Mouse (Mus musculus) midbrain, embryonic 10.5 days (tissue): ENCODE results near the gene Abhd16b. TPM values are rescaled to one million over a fixed set of nuclear protein-coding genes. Genes with fewer than 3 reads are reported as not detected.

Experiments
- DNase-seq: peaks from one replicate; pipeline ENCODE4 v3.0.0-alpha.2; 2017; ENCODE audit warnings: low spot score
- H3K27ac ChIP-seq: fragments of 300-500 bp; sonication (generic); replicated peaks from 2 replicates; pipeline ENCODE4 v1.5.1; 2016; ENCODE audit warnings: mild to moderate bottlenecking
- H3K27me3 ChIP-seq: fragments of 300-500 bp; sonication (generic); 2 replicates; pipeline ENCODE4 v1.6.1; 2016; ENCODE audit warnings: low read depth, mild to moderate bottlenecking; ENCODE audit not compliant: poor library complexity, severe bottlenecking
- H3K36me3 ChIP-seq: fragments of 300-500 bp; sonication (generic); 2 replicates; pipeline ENCODE4 v1.6.1; 2016; ENCODE audit warnings: mild to moderate bottlenecking, moderate library complexity
- H3K4me1 ChIP-seq: fragments of 300-500 bp; sonication (generic); 2 replicates; pipeline ENCODE4 v1.6.1; 2016
- H3K4me3 ChIP-seq: fragments of 300-500 bp; sonication (generic); 2 replicates; pipeline ENCODE4 v1.5.1; 2016; ENCODE audit warnings: mild to moderate bottlenecking, moderate library complexity
- H3K9me3 ChIP-seq: fragments of 300-500 bp; sonication (generic); replicated peaks from 2 replicates; pipeline ENCODE4 v1.6.1; 2016; ENCODE audit warnings: mild to moderate bottlenecking
- WGBS: fragments of 180-500 bp; shearing (Covaris S2); methylation state at CpG from one replicate; pipeline ENCODE4 v1.1.7; 2016; 5-methylcytosine and 5-hydroxymethylcytosine counted together
- polyA plus RNA-seq: library from polyadenylated mRNA; unstranded; fragments of >200 nt; fragmentation: Nextera tagmentation; extraction: Ambion mirVana; gene quantifications from 2 replicates; pipeline ENCODE4 v1.2.1, GENCODE M21; 2016

Gene Abhd16b
- polyA plus RNA-seq, 1 experiment from 2014 or later = not detected

DNA sequence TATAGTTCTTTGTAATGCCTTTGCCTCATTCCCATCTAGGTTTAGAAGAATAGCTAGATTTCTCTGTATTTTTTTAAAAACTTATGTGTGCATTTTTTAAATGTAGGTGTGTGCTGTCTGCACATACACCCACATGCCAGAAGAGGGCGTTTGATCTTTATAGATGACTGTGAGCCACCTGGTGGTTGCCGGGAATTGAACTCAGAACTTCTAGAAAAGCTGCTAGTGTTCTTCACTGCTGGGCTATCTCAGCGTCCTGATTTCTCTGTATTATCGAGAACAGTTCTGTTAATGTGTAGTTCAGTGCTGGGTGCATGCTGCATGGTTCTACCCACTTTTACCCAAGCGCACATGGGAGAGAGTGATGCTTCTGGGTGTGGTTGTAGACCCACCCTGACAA lies 29.8 kb downstream of the Abhd16b start:
- no peak overlapping the region; the same call in 1 of the 2 replicates for H3K4me3 ChIP-seq
- H3K27ac ChIP-seq = no peak overlapping the region
- peaks cover 28% of the 10 kb centered on the region for H3K4me1 ChIP-seq
- 69% methylated on average over 5 of the region's 5 CpGs for WGBS
- H3K9me3 ChIP-seq = no peaks in the 10 kb centered on the region
- no peaks in the 10 kb centered on the region for H3K27me3 ChIP-seq
- peaks cover 30% of the 10 kb centered on the region for H3K36me3 ChIP-seq
- no peak for DNase-seq

DNA sequence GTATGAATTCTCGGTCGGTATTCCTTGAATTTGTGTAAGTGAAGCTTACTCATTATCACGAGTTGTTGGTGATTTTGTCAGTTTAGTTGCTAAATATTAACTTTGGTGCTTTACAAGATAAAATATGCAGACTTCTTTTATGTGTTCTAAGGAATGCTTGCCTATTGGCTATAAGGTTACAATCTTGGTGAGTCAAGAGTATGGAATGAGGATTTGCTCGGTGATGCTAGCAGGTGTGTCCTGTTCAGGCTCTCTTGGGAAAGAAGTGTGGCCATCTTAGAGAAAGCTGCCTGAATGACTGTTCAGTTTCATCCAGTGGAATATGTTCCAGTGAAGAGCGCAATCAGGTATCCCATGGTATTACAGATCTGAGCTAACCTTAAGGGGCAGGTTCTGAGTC lies 32.5 kb downstream of the Abhd16b start:
- 93% methylated on average over 5 of the region's 5 CpGs for WGBS
- H3K9me3 ChIP-seq = peaks cover 2% of the 10 kb centered on the region; the same call in 1 of the 2 replicates
- peaks cover 15% of the 10 kb centered on the region for H3K4me1 ChIP-seq
- H3K27ac ChIP-seq = no peak overlapping the region
- H3K4me3 ChIP-seq = no peak overlapping the region
- no peak for DNase-seq
- no peaks in the 10 kb centered on the region for H3K27me3 ChIP-seq
- H3K36me3 ChIP-seq = peaks cover 51% of the 10 kb centered on the region

DNA sequence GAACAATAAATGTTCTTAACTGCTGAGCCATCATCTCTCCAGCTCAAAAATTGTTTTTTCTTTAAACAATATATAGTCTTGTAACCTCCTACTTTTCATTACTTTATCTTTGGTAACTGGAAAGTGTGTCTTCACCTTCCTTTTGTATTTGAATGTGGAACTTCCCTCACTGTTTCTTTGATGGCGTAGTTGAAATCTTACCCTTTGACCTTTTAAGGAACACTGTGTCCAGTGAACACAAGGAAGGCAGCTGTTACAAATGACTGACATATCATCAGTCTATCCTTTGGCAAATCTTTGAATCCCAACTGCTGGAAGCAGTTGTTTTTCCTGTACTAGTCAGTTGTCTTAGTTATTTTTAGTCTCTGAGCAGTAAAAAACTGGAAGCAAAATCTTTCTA lies 36.1 kb downstream of the Abhd16b start:
- H3K9me3 ChIP-seq = peaks cover 8% of the 10 kb centered on the region; the same call in 1 of the 2 replicates
- H3K4me3 ChIP-seq = no peak overlapping the region
- peaks cover 66% of the 10 kb centered on the region for H3K36me3 ChIP-seq
- H3K27me3 ChIP-seq = no peaks in the 10 kb centered on the region
- WGBS = 86% methylated on average over 1 of the region's 1 CpGs
- no peak for DNase-seq
- no peaks in the 10 kb centered on the region for H3K4me1 ChIP-seq
- no peak overlapping the region for H3K27ac ChIP-seq

DNA sequence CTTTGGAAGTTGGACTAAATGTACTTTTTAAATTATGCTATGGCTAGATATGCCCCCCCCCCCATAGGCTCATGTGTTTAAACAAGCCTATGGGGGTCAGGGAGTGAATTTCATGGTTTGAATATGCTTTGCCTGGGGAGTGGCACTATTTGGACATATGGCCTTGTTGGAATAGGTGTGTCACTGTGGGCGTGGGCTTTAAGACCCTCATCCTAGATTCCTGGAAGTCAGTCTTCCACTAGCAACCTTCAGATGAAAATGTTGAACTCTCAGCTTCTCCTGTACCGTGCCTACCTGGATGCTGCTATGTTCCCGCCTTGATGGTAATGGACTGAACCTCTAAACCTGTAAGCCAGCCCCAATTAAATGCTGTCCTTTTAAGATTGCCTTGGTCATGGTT lies 39.6 kb downstream of the Abhd16b start:
- Histone ChIP-seq H3K4me1 (no peaks in the 10 kb centered on the region; the same call in 1 of the 2 replicates), H3K9me3 (peaks cover 8% of the 10 kb centered on the region; the same call in 1 of the 2 replicates), H3K36me3 (peaks cover 54% of the 10 kb centered on the region), H3K27ac (no peak overlapping the region), H3K27me3 (no peaks in the 10 kb centered on the region), H3K4me3 (no peak overlapping the region)
- 93% methylated on average over 3 of the region's 3 CpGs for WGBS
- DNase-seq = no peak

DNA sequence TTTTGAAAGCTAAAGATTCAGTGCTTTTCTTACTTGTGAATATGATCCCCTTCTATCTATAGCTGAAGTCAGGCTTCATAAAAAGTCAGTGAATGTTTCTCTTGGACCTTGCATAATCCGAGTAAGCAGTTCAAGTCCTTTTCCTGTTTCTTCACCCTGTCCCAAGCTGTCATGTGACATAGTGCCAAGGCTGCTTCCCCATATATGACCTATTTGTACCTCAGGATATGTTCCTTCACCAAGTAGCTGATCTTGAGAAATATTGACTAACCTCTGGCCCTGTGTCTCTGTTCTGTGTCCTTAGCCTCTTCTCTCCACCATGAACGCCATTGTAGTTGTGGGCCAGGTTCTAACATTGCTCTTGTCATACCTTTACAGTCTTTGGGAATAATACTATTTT lies 43.4 kb downstream of the Abhd16b start:
- 93% methylated on average over 2 of the region's 2 CpGs for WGBS
- peaks cover 27% of the 10 kb centered on the region for H3K36me3 ChIP-seq
- H3K4me3 ChIP-seq = no peak overlapping the region
- H3K9me3 ChIP-seq = no peaks in the 10 kb centered on the region
- no peak for DNase-seq
- no peaks in the 10 kb centered on the region for H3K27me3 ChIP-seq
- no peaks in the 10 kb centered on the region; the same call in 1 of the 2 replicates for H3K4me1 ChIP-seq
- H3K27ac ChIP-seq = no peak overlapping the region

DNA sequence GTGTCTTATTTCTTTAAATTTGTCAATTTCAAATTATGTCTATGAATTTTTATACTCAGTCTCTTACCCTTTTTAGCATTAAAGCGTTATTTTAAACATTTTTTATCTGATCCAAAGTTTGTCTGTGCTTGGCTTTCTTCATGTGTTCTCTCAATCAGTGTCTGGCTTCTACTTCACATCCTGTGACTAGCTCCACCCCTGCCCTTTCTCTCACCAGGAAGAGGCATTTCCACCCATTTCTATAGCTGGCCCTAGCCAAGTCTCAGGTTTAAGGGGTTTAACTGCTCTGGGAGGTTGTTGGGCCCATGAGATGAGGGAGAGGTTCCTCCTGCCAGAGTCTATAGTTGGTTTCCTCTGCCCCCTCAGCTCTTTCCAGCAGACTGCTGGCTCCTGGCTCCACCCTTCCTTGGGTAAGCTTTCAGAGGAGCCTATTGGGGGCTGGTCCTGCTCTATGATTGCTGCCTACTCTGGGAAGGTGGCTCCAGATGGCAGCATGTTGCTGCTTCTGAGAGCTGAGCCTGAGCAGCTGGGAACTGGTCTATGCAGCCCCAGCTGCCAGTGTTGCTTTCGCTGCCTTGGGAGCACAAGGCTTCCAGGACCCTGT lies 44.5 kb downstream of the Abhd16b start:
- H3K4me3 ChIP-seq = no peak overlapping the region
- 0 out of 2 replicates have a peak overlapping the region, but pooled peaks have one; percentile 9 for H3K27ac ChIP-seq
- peaks cover 23% of the 10 kb centered on the region for H3K36me3 ChIP-seq
- DNase-seq = peak; percentile 21
- no peaks in the 10 kb centered on the region for H3K27me3 ChIP-seq
- H3K4me1 ChIP-seq = no peaks in the 10 kb centered on the region; the same call in 1 of the 2 replicates
- 88% methylated on average over 2 of the region's 2 CpGs for WGBS
- no peaks in the 10 kb centered on the region for H3K9me3 ChIP-seq

DNA sequence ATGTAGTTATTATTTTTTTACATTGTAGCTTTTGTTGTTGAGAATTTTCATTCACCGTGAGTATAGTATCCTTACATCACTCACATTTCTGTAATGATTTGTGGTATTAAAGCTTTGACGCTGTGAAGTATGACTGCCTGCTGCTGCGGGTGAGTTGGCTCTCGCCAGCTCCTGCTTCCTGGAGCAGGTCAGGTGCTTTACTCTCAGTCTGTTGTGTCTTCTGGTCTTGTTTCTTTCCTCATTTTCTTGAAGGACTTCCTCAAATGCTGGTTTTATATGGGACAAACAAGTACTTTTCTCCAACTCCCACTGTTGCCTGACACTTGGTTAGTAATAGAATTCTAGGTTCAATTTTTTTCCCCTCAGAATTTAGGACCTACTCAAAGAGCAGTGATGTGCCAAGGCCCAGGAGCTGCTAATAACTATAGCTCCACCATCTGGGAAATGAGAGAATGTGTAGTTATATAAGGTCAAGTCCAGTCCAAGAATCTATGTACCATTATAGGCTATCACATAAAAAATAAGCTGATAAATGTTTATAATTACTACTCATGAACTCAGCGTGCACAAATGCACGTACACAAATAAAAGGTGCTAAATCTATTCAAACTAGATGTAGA lies 48.9 kb downstream of the Abhd16b start:
- H3K27ac ChIP-seq = no peak overlapping the region
- WGBS = 94% methylated on average over 6 of the region's 6 CpGs
- H3K4me1 ChIP-seq = no peaks in the 10 kb centered on the region; the same call in 1 of the 2 replicates
- H3K27me3 ChIP-seq = no peaks in the 10 kb centered on the region
- DNase-seq = no peak
- H3K9me3 ChIP-seq = no peaks in the 10 kb centered on the region
- no peak overlapping the region for H3K4me3 ChIP-seq
- H3K36me3 ChIP-seq = peaks cover 38% of the 10 kb centered on the region

Other genes starting within 250 kb of the Abhd16b start
- gene Gmeb2, start 205.2 kb upstream of the Abhd16b start, polyA plus RNA-seq = 18.1 and 21.8 TPM in 2 replicates
- gene Stmn3, start 178.7 kb upstream of the Abhd16b start, polyA plus RNA-seq = 133 and 240 TPM in 2 replicates
- 61.5 and 71.4 TPM in 2 replicates for gene Rtel1, start 173.5 kb upstream of the Abhd16b start, polyA plus RNA-seq
- gene Zgpat, start 128.3 kb upstream of the Abhd16b start, polyA plus RNA-seq = 45.0 and 50.5 TPM in 2 replicates
- 79.2 and 85.6 TPM in 2 replicates for gene Arfrp1, start 127.8 kb upstream of the Abhd16b start, polyA plus RNA-seq
- gene Lime1, start 113.1 kb upstream of the Abhd16b start, polyA plus RNA-seq = 26.0 and 32.2 TPM in 2 replicates
- gene Zbtb46, start 33.8 kb upstream of the Abhd16b start, polyA plus RNA-seq = 16.8 and 19.0 TPM in 2 replicates
- 164 and 167 TPM in 2 replicates for gene Tpd52l2, start 3.9 kb downstream of the Abhd16b start, polyA plus RNA-seq
- gene Dnajc5, start 27.3 kb downstream of the Abhd16b start, polyA plus RNA-seq = 95.6 and 110 TPM in 2 replicates
- 49.8 and 59.3 TPM in 2 replicates for gene Uckl1, start 91.7 kb downstream of the Abhd16b start, polyA plus RNA-seq
- gene Prpf6, start 98.7 kb downstream of the Abhd16b start, polyA plus RNA-seq = 82.0 and 85.4 TPM in 2 replicates
- 34.6 and 48.0 TPM in 2 replicates for gene Zfp512b, start 99.6 kb downstream of the Abhd16b start, polyA plus RNA-seq
- gene Samd10, start 106.0 kb downstream of the Abhd16b start, polyA plus RNA-seq = 36.4 and 56.1 TPM in 2 replicates
- 0.19 and 0.32 TPM in 2 replicates for gene Gm29797, start 163.8 kb downstream of the Abhd16b start, polyA plus RNA-seq
- 17.6 and 18.8 TPM in 2 replicates for gene Sox18, start 178.4 kb downstream of the Abhd16b start, polyA plus RNA-seq
- 14.5 and 18.0 TPM in 2 replicates for gene Tcea2, start 187.1 kb downstream of the Abhd16b start, polyA plus RNA-seq
- gene Rgs19, start 200.8 kb downstream of the Abhd16b start, polyA plus RNA-seq = 74.5 and 81.1 TPM in 2 replicates
- not detected in 2 replicates for gene Lkaaear1, start 205.2 kb downstream of the Abhd16b start, polyA plus RNA-seq
- gene Oprl1, start 221.8 kb downstream of the Abhd16b start, polyA plus RNA-seq = 6.4 and 14.5 TPM in 2 replicates